Mouse (Mus musculus) bone marrow, adult 2 months (tissue): Measurements from ENCODE around the gene 3110082J24Rik.

Experiments
- CTCF ChIP-seq: fragments of 200-500 bp; IDR thresholded peaks from 2 replicates; pipeline ENCODE4 v1.5.1; 2011; ENCODE audit warnings: low read length, control low read depth; ENCODE audit not compliant: control insufficient read depth, insufficient read depth
- POLR2A ChIP-seq: fragments of 200-500 bp; IDR thresholded peaks from 2 replicates; pipeline ENCODE4 v1.6.1; 2011; ENCODE audit warnings: low read depth, mild to moderate bottlenecking, control low read depth, low read length, borderline replicate concordance; ENCODE audit not compliant: control insufficient read depth

GRCm38 (mm10) chr5:30092701-30093100, 13.2 kb downstream of the 3110082J24Rik start:
- no peak for TF ChIP-seq CTCF
- TF ChIP-seq POLR2A, result no peak
